In genomic region chr5:18502831-18503230, GRCm38 (mm10) we compare ENCODE assay signal across 10 mouse cellular contexts.
DNase-seq lines count a peak whose midpoint lies in the region; ATAC-seq lines count a peak whose summit lies in the region.
"Had no signal": no experiment of that assay in that cellular context is flagged by ENCODE, and none has a peak within 500 bp of the region (broad histone marks: within the 10 kb centered on the region; RNA-seq: fewer than 3 reads in every experiment).

No protein-coding gene starts in this region.

- H3K4me1 ChIP-seq in heart, embryonic 12.5 days (replicated peaks): no peaks in the 10 kb centered on the region
- H3K4me1 ChIP-seq in kidney, embryonic 15.5 days: no peaks in the 10 kb centered on the region
- no peaks in the 10 kb centered on the region for H3K4me1 ChIP-seq in hindbrain, embryonic 10.5 days (replicated peaks)
- no peaks in the 10 kb centered on the region for H3K4me1 ChIP-seq in forebrain, embryonic 13.5 days
- H3K4me1 ChIP-seq: hindbrain, embryonic 12.5 days; liver, embryonic 15.5 days had no signal

- no peak overlapping the region for H3K9ac ChIP-seq in heart, embryonic 12.5 days
- H3K9ac ChIP-seq in kidney, embryonic 15.5 days: no peak overlapping the region
- no peak overlapping the region for H3K9ac ChIP-seq in forebrain, embryonic 13.5 days
- H3K9ac ChIP-seq: hindbrain, embryonic 12.5 days; liver, embryonic 15.5 days had no signal

- DNase-seq in heart, postnatal 10 days: no peak
- DNase-seq in urinary bladder, postnatal 14 days (ENCODE audit: low spot score): peak; percentile 9
- DNase-seq in urinary bladder, adult 2 months (ENCODE audit: low spot score): no peak
- DNase-seq in gastrocnemius, postnatal 14 days: no peak
- DNase-seq in hindbrain, embryonic 10.5 days (ENCODE audit: low spot score): no peak

- intact Hi-C loops in heart, postnatal 10 days (cut with DNase I): no loop called here
- intact Hi-C loops in gastrocnemius, postnatal 14 days (cut with DNase I; ENCODE audit: low total_unique reads): no loop called here

- peak overlapping the region; percentile 30 for H3K4me2 ChIP-seq in heart, embryonic 12.5 days
- H3K4me2 ChIP-seq in kidney, embryonic 15.5 days: peak overlapping the region; percentile 21; the same call in 1 of the 2 replicates
- no peak overlapping the region for H3K4me2 ChIP-seq in forebrain, embryonic 13.5 days
- H3K4me2 ChIP-seq: hindbrain, embryonic 12.5 days; liver, embryonic 15.5 days had no signal

- WGBS in heart, embryonic 12.5 days: 24% methylated on average over 12 of the region's 12 CpGs
- WGBS in kidney, embryonic 15.5 days: 22% methylated on average over 12 of the region's 12 CpGs
- WGBS in hindbrain, embryonic 10.5 days: 30% methylated on average over 12 of the region's 12 CpGs
- 36% methylated on average over 12 of the region's 12 CpGs for WGBS in forebrain, embryonic 13.5 days

- no peaks in the 10 kb centered on the region for H3K9me3 ChIP-seq in heart, embryonic 12.5 days (replicated peaks)
- H3K9me3 ChIP-seq in kidney, embryonic 15.5 days (replicated peaks): no peaks in the 10 kb centered on the region
- H3K9me3 ChIP-seq in hindbrain, embryonic 10.5 days: no peaks in the 10 kb centered on the region
- H3K9me3 ChIP-seq in forebrain, embryonic 13.5 days (replicated peaks): no peaks in the 10 kb centered on the region
- H3K9me3 ChIP-seq: hindbrain, embryonic 12.5 days; liver, embryonic 15.5 days had no signal

- no peak overlapping the region for H3K4me3 ChIP-seq in heart, embryonic 12.5 days
- no peak overlapping the region for H3K4me3 ChIP-seq in kidney, embryonic 15.5 days (replicated peaks)
- H3K4me3 ChIP-seq in hindbrain, embryonic 10.5 days: no peak overlapping the region
- no peak overlapping the region for H3K4me3 ChIP-seq in forebrain, embryonic 13.5 days
- H3K4me3 ChIP-seq: hindbrain, embryonic 12.5 days; liver, embryonic 15.5 days had no signal

- H3K27ac ChIP-seq in heart, embryonic 12.5 days (ENCODE audit: poor library complexity, severe bottlenecking): no peak overlapping the region
- H3K27ac ChIP-seq in kidney, embryonic 15.5 days: no peak overlapping the region
- H3K27ac ChIP-seq in hindbrain, embryonic 10.5 days: no peak overlapping the region
- H3K27ac ChIP-seq in forebrain, embryonic 13.5 days: no peak overlapping the region
- H3K27ac ChIP-seq: hindbrain, embryonic 12.5 days; liver, embryonic 15.5 days had no signal

- H3K27me3 ChIP-seq in heart, embryonic 12.5 days (replicated peaks): no peaks in the 10 kb centered on the region
- no peaks in the 10 kb centered on the region for H3K27me3 ChIP-seq in kidney, embryonic 15.5 days
- no peaks in the 10 kb centered on the region for H3K27me3 ChIP-seq in hindbrain, embryonic 10.5 days (ENCODE audit: insufficient read depth, poor library complexity, severe bottlenecking)
- no peaks in the 10 kb centered on the region for H3K27me3 ChIP-seq in forebrain, embryonic 13.5 days
- H3K27me3 ChIP-seq: hindbrain, embryonic 12.5 days; liver, embryonic 15.5 days had no signal

- H3K36me3 ChIP-seq in heart, embryonic 12.5 days: no peaks in the 10 kb centered on the region
- no peaks in the 10 kb centered on the region for H3K36me3 ChIP-seq in kidney, embryonic 15.5 days
- H3K36me3 ChIP-seq in hindbrain, embryonic 10.5 days: no peaks in the 10 kb centered on the region
- H3K36me3 ChIP-seq in forebrain, embryonic 13.5 days (ENCODE audit: poor library complexity, severe bottlenecking): no peaks in the 10 kb centered on the region
- H3K36me3 ChIP-seq: hindbrain, embryonic 12.5 days; liver, embryonic 15.5 days had no signal

- no peak for ATAC-seq in heart, embryonic 12.5 days (ENCODE audit: insufficient number of reproducible peaks, low FRiP score)
- 0 out of 2 replicates have a peak, but pooled peaks have one; percentile 33 for ATAC-seq in kidney, embryonic 15.5 days (replicated peaks; ENCODE audit: low FRiP score)
- ATAC-seq in forebrain, embryonic 13.5 days: no peak
